Mouse (Mus musculus): Measurements from ENCODE around the gene Sema3a. TPM values are rescaled to one million over a fixed set of nuclear protein-coding genes. Genes with fewer than 3 reads are reported as not detected.

Gene Sema3a
- polyA plus RNA-seq, 1 experiment from 2014 or later = 24.9 TPM

DNA sequence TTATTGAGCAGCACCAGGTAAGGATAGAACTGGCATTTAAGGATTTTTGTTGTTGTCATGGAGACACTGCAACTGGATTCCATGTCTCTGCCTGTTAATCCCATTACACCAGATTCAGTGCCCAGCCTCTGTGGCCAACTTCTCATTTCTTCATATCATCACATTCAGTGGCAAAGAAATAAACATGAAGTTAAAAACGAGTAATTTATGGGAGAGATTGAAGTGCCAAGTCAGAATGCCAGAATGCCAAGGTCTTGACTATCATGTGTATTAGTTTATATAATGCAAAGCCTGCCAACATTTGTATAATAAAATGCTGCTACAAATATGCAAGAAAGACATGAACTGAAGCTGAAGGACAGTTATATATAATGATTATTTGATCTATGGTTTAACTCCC is 131.1 kb downstream of the Sema3a start:
- Histone ChIP-seq H3K36me3 (ENCODE audit: control insufficient read depth, insufficient read depth, low read length) (no peaks in the 10 kb centered on the region), H3K27ac (ENCODE audit: low read depth) (no peak overlapping the region), H3K4me3 (ENCODE audit: low read depth, low read length) (no peak overlapping the region), H3K9ac (ENCODE audit: low read length) (no peak overlapping the region), H3K9me3 (ENCODE audit: control insufficient read depth, low read length) (no peaks in the 10 kb centered on the region), H3K4me2 (ENCODE audit: low read length) (no peak overlapping the region), H3K27me3 (replicated peaks; ENCODE audit: control insufficient read depth, insufficient read depth, low read length) (no peaks in the 10 kb centered on the region), H3K4me1 (replicated peaks; ENCODE audit: control insufficient read depth, insufficient read depth, low read length) (no peaks in the 10 kb centered on the region)
- WGBS = 73% methylated on average over 1 of the region's 1 CpGs
- ATAC-seq (replicated peaks; ENCODE audit: low FRiP score, low TSS enrichment, low read depth) (no peak), DNase-seq (ENCODE audit: low spot score) (no peak)

GRCm38 (mm10) chr5:13263087-13263486 is 137.9 kb downstream of the Sema3a start:
- no peak overlapping the region for H3K27ac ChIP-seq (ENCODE audit: low read depth)
- H3K4me3 ChIP-seq (ENCODE audit: low read depth, low read length) = no peak overlapping the region
- DNase-seq (ENCODE audit: low spot score) (no peak), ATAC-seq (replicated peaks; ENCODE audit: low FRiP score, low TSS enrichment, low read depth) (no peak)
- H3K4me1 ChIP-seq (replicated peaks; ENCODE audit: control insufficient read depth, insufficient read depth, low read length) = no peaks in the 10 kb centered on the region
- 76% methylated on average over 2 of the region's 2 CpGs for WGBS
- H3K27me3 ChIP-seq (replicated peaks; ENCODE audit: control insufficient read depth, insufficient read depth, low read length) = no peaks in the 10 kb centered on the region
- no peak overlapping the region for H3K4me2 ChIP-seq (ENCODE audit: low read length)
- H3K36me3 ChIP-seq (ENCODE audit: control insufficient read depth, insufficient read depth, low read length) = no peaks in the 10 kb centered on the region
- H3K9ac ChIP-seq (ENCODE audit: low read length) = no peak overlapping the region
- H3K9me3 ChIP-seq (ENCODE audit: control insufficient read depth, low read length) = no peaks in the 10 kb centered on the region

GRCm38 (mm10) chr5:13263539-13263938 is 138.3 kb downstream of the Sema3a start:
- no peaks in the 10 kb centered on the region for H3K9me3 ChIP-seq (ENCODE audit: control insufficient read depth, low read length)
- H3K27me3 ChIP-seq (replicated peaks; ENCODE audit: control insufficient read depth, insufficient read depth, low read length) = no peaks in the 10 kb centered on the region
- H3K4me3 ChIP-seq (ENCODE audit: low read depth, low read length) = no peak overlapping the region
- no peak overlapping the region for H3K9ac ChIP-seq (ENCODE audit: low read length)
- H3K4me2 ChIP-seq (ENCODE audit: low read length) = no peak overlapping the region
- H3K36me3 ChIP-seq (ENCODE audit: control insufficient read depth, insufficient read depth, low read length) = no peaks in the 10 kb centered on the region
- ATAC-seq (replicated peaks; ENCODE audit: low FRiP score, low TSS enrichment, low read depth) (no peak), DNase-seq (ENCODE audit: low spot score) (no peak)
- 84% methylated on average over 3 of the region's 3 CpGs for WGBS
- H3K27ac ChIP-seq (ENCODE audit: low read depth) = no peak overlapping the region
- H3K4me1 ChIP-seq (replicated peaks; ENCODE audit: control insufficient read depth, insufficient read depth, low read length) = no peaks in the 10 kb centered on the region

DNA sequence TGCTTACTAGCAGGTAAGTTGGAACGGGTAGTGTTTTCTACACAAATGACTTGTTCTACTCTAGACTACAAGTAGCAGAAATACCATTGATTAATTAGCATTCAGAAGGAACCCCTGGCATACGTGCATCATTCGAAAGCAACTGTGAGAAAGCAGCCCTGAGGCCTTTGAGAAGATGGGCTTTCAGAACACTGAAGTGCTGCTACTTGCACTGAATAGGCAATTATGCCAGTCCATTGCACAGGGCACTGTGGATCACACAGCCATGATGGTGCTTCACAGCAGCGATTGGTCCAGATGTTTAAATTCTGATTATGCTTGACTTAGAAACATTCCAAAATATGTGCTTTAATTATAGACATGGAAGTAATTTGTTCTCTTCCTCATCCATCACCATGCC is 187.5 kb downstream of the Sema3a start:
- Histone ChIP-seq H3K36me3 (ENCODE audit: control insufficient read depth, insufficient read depth, low read length) (no peaks in the 10 kb centered on the region), H3K4me3 (ENCODE audit: low read depth, low read length) (no peak overlapping the region), H3K4me2 (ENCODE audit: low read length) (no peak overlapping the region), H3K27ac (ENCODE audit: low read depth) (no peak overlapping the region), H3K9ac (ENCODE audit: low read length) (no peak overlapping the region), H3K9me3 (ENCODE audit: control insufficient read depth, low read length) (no peaks in the 10 kb centered on the region), H3K27me3 (replicated peaks; ENCODE audit: control insufficient read depth, insufficient read depth, low read length) (no peaks in the 10 kb centered on the region), H3K4me1 (replicated peaks; ENCODE audit: control insufficient read depth, insufficient read depth, low read length) (no peaks in the 10 kb centered on the region)
- no peak for ATAC-seq (replicated peaks; ENCODE audit: low FRiP score, low TSS enrichment, low read depth)
- 81% methylated on average over 4 of the region's 4 CpGs for WGBS
- no peak for DNase-seq (ENCODE audit: low spot score)

DNA sequence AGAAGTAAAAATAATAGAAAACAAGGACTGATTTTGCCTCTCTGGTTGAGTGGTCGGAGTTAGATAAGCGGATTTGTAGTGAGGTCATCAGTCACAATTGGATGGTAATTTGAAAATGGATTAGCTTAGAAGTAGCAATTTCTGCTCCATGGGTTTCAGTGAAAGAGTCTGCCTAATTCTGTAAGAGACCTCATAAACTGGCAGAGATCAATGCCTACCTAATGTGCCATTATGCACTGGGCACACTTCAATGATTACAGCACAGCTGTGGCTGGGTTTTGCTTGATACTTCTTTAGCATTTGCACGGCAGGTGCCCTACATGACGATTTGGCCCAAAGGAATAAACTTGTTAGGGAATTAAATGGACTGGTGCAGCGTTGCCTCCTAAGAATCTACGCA is 188.8 kb downstream of the Sema3a start:
- H3K9me3 ChIP-seq (ENCODE audit: control insufficient read depth, low read length) = no peaks in the 10 kb centered on the region
- H3K36me3 ChIP-seq (ENCODE audit: control insufficient read depth, insufficient read depth, low read length) = no peaks in the 10 kb centered on the region
- H3K4me3 ChIP-seq (ENCODE audit: low read depth, low read length) = no peak overlapping the region
- H3K27me3 ChIP-seq (replicated peaks; ENCODE audit: control insufficient read depth, insufficient read depth, low read length) = no peaks in the 10 kb centered on the region
- DNase-seq (ENCODE audit: low spot score) (no peak), ATAC-seq (replicated peaks; ENCODE audit: low FRiP score, low TSS enrichment, low read depth) (no peak)
- H3K9ac ChIP-seq (ENCODE audit: low read length) = no peak overlapping the region
- H3K4me2 ChIP-seq (ENCODE audit: low read length) = no peak overlapping the region
- 72% methylated on average over 6 of the region's 6 CpGs for WGBS
- 0 out of 2 replicates have a peak, but pooled peaks cover 3% of the 10 kb centered on the region for H3K4me1 ChIP-seq (replicated peaks; ENCODE audit: control insufficient read depth, insufficient read depth, low read length)
- H3K27ac ChIP-seq (ENCODE audit: low read depth) = no peak overlapping the region

- Histone ChIP-seq H3K4me1 (replicated peaks; ENCODE audit: control insufficient read depth, insufficient read depth, low read length) (peaks cover 9% of the 10 kb centered on the region; the same call in 1 of the 2 replicates), H3K27ac (ENCODE audit: low read depth) (no peak overlapping the region), H3K4me3 (ENCODE audit: low read depth, low read length) (no peak overlapping the region), H3K27me3 (replicated peaks; ENCODE audit: control insufficient read depth, insufficient read depth, low read length) (no peaks in the 10 kb centered on the region), H3K36me3 (ENCODE audit: control insufficient read depth, insufficient read depth, low read length) (no peaks in the 10 kb centered on the region), H3K4me2 (ENCODE audit: low read length) (no peak overlapping the region), H3K9me3 (ENCODE audit: control insufficient read depth, low read length) (no peaks in the 10 kb centered on the region), H3K9ac (ENCODE audit: low read length) (no peak overlapping the region)
- WGBS = 50% methylated on average over 5 of the region's 5 CpGs
- ATAC-seq (replicated peaks; ENCODE audit: low FRiP score, low TSS enrichment, low read depth) (no peak), DNase-seq (ENCODE audit: low spot score) (no peak)
Observed at GRCm38 (mm10) chr5:13318728-13319429, 193.7 kb downstream of the Sema3a start.

- H3K4me1 ChIP-seq (replicated peaks; ENCODE audit: control insufficient read depth, insufficient read depth, low read length) = peaks cover 9% of the 10 kb centered on the region; the same call in 1 of the 2 replicates
- H3K27ac ChIP-seq (ENCODE audit: low read depth) = no peak overlapping the region
- no peak overlapping the region for H3K9ac ChIP-seq (ENCODE audit: low read length)
- ATAC-seq (replicated peaks; ENCODE audit: low FRiP score, low TSS enrichment, low read depth) (no peak), DNase-seq (ENCODE audit: low spot score) (no peak)
- H3K9me3 ChIP-seq (ENCODE audit: control insufficient read depth, low read length) = no peaks in the 10 kb centered on the region
- no peaks in the 10 kb centered on the region for H3K36me3 ChIP-seq (ENCODE audit: control insufficient read depth, insufficient read depth, low read length)
- H3K4me3 ChIP-seq (ENCODE audit: low read depth, low read length) = no peak overlapping the region
- WGBS = 84% methylated on average over 3 of the region's 3 CpGs
- H3K27me3 ChIP-seq (replicated peaks; ENCODE audit: control insufficient read depth, insufficient read depth, low read length) = no peaks in the 10 kb centered on the region
- no peak overlapping the region for H3K4me2 ChIP-seq (ENCODE audit: low read length)
Observed at GRCm38 (mm10) chr5:13320138-13320537, 194.9 kb downstream of the Sema3a start.

DNA sequence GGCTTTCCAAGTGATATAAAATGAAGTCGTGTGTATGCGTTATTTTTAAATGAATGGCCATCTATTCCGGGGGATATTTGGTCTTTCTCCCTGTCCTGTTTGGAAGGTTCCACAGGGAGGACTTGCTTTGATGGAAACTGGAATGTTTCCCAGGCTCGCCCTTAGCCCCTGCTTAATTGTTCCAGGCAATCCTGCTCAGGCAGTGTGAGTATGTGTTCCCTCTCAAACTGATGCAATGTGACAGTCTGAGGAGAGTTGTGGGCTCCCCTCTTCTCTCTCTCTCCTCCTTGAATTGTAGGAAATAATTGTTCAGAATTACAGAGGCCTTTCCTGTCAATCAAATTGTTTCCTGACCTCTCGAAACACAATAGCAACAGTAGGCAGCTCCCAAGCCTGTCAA is 202.1 kb downstream of the Sema3a start:
- no peak for ATAC-seq (replicated peaks; ENCODE audit: low FRiP score, low TSS enrichment, low read depth)
- WGBS = 73% methylated on average over 5 of the region's 5 CpGs

DNA sequence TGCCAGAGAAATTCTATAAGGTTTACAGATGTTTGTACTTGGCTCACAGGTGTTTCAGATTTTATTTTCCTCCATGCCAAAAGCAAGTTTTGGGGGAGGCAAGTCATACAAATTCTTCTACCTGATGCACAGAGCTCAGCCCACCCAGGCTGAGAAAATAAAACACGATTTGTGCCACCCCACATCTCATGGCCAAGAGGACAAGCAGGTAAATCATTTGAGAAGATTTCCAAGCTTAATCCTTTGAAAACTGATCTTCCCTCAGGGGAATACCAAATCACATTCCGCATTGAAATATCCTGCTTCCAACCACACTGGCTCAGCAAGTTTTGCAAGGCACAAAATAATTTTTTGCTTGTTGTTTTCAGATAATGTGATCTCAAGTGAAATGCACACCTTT is 206.2 kb downstream of the Sema3a start:
- DNase-seq (ENCODE audit: low spot score) = no peak
- H3K9me3 ChIP-seq (ENCODE audit: control insufficient read depth, low read length) = no peaks in the 10 kb centered on the region

More for the DNA sequence above, 202.1 kb downstream of the Sema3a start:
- H3K4me1 ChIP-seq (replicated peaks; ENCODE audit: control insufficient read depth, insufficient read depth, low read length) = no peaks in the 10 kb centered on the region
- H3K27ac ChIP-seq (ENCODE audit: low read depth) = no peak overlapping the region
- H3K36me3 ChIP-seq (ENCODE audit: control insufficient read depth, insufficient read depth, low read length) = no peaks in the 10 kb centered on the region
- no peak for DNase-seq (ENCODE audit: low spot score)
- H3K27me3 ChIP-seq (replicated peaks; ENCODE audit: control insufficient read depth, insufficient read depth, low read length) = no peaks in the 10 kb centered on the region
- H3K4me3 ChIP-seq (ENCODE audit: low read depth, low read length) = no peak overlapping the region
- H3K9ac ChIP-seq (ENCODE audit: low read length) = no peak overlapping the region
- H3K9me3 ChIP-seq (ENCODE audit: control insufficient read depth, low read length) = no peaks in the 10 kb centered on the region
- H3K4me2 ChIP-seq (ENCODE audit: low read length) = no peak overlapping the region

More for the DNA sequence above, 206.2 kb downstream of the Sema3a start:
- ATAC-seq (replicated peaks; ENCODE audit: low FRiP score, low TSS enrichment, low read depth) = no peak
- Histone ChIP-seq H3K27ac (ENCODE audit: low read depth) (no peak overlapping the region), H3K27me3 (replicated peaks; ENCODE audit: control insufficient read depth, insufficient read depth, low read length) (no peaks in the 10 kb centered on the region), H3K4me2 (ENCODE audit: low read length) (no peak overlapping the region), H3K36me3 (ENCODE audit: control insufficient read depth, insufficient read depth, low read length) (no peaks in the 10 kb centered on the region), H3K4me1 (replicated peaks; ENCODE audit: control insufficient read depth, insufficient read depth, low read length) (no peaks in the 10 kb centered on the region), H3K9ac (ENCODE audit: low read length) (no peak overlapping the region), H3K4me3 (ENCODE audit: low read depth, low read length) (no peak overlapping the region)
- WGBS = 57% methylated on average over 2 of the region's 2 CpGs

Measured in intestine, embryonic 14.5 days (tissue).